Mouse (Mus musculus): ENCODE results near the gene Lmo7. TPM values are rescaled to one million over a fixed set of nuclear protein-coding genes. Genes with fewer than 3 reads are reported as not detected.

The Lmo7 gene
- total and polyA plus RNA-seq, 2 experiments from 2014 or later = 13.4 to 26.3 TPM

- H3K36me3 ChIP-seq (ENCODE audit: insufficient read depth) = no peaks in the 10 kb centered on the region
Observed at GRCm38 (mm10) chr14:101794553-101795177, 64.9 kb downstream of the Lmo7 start.

DNA sequence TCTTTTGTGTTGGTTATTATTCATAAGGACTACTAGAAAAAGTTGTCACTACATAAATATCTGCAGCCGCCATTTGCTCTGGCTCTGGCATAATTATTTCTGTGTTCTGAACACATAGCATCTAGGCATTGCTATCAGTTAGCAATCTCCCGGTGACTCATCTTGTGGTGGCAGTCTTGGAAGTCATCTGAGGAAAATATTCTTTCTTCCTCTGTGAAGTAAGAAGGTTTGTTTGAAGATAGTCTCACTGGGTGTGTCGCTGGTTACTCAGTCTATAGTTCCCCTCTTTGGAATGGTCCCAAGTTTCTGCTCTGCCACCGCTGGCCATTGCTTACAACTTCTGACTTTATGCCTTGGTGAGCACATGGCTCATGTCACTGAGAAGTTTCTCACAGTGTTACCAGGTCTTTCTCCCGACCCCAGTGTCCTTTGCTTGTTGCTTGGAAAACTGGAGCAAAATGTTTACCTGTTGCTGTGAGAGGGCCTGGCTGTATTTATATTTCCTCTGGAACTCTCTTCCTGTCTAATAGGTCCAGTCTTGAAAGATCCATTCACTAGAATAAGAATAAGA, 68.3 kb downstream of the Lmo7 start:
- no peak for TF ChIP-seq CTCF (IDR thresholded peaks at IDR 0.05; ENCODE audit: low read depth)
- DNase-seq (no peak), ATAC-seq (no peak)
- Histone ChIP-seq H3K9me3 (ENCODE audit: low read length) (no peaks in the 10 kb centered on the region), H3K4me3 (ENCODE audit: low read depth, low read length) (no peak overlapping the region), H3K36me3 (ENCODE audit: insufficient read depth) (no peaks in the 10 kb centered on the region), H3K4me2 (ENCODE audit: low read depth) (no peak overlapping the region), H3K27ac (ENCODE audit: low read depth, low read length) (no peak overlapping the region), H3K9ac (no peak overlapping the region), H3K27me3 (ENCODE audit: insufficient read depth, low read length) (no peaks in the 10 kb centered on the region), H3K4me1 (ENCODE audit: insufficient read depth) (0 out of 2 replicates have a peak, but pooled peaks cover 5% of the 10 kb centered on the region)
- 86% methylated on average over 5 of the region's 5 CpGs for WGBS

More at GRCm38 (mm10) chr14:101794553-101795177, 64.9 kb downstream of the Lmo7 start:
- ATAC-seq = no peak
- Histone ChIP-seq H3K27me3 (ENCODE audit: insufficient read depth, low read length) (no peaks in the 10 kb centered on the region), H3K27ac (ENCODE audit: low read depth, low read length) (no peak overlapping the region), H3K4me2 (ENCODE audit: low read depth) (no peak overlapping the region), H3K9ac (no peak overlapping the region), H3K4me3 (ENCODE audit: low read depth, low read length) (no peak overlapping the region), H3K4me1 (ENCODE audit: insufficient read depth) (no peaks in the 10 kb centered on the region), H3K9me3 (ENCODE audit: low read length) (no peaks in the 10 kb centered on the region)
- 93% methylated on average over 10 of the region's 10 CpGs for WGBS
- DNase-seq = no peak
- TF ChIP-seq CTCF (IDR thresholded peaks at IDR 0.05; ENCODE audit: low read depth) = no peak

DNA sequence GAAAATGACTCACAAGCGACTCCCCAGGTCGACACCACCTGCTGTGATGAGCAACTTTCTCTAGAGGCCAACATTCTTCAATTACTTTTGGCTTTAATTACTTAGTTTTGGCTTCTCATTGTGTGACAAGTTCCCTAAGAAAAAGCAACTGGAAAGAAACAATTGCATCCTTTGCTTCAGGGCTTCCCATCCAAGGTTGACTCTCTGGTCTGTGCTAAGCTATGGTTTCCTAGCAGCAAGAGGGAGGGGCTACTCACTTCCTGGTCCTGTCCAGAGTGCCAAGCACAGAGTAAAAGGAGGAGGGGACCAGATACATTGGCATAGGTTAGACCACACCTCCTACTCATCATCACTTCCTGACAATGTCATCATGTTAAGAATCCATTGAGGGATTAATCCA, 69.0 kb downstream of the Lmo7 start:
- Histone ChIP-seq H3K4me2 (ENCODE audit: low read depth) (no peak overlapping the region), H3K9ac (no peak overlapping the region), H3K27ac (ENCODE audit: low read depth, low read length) (no peak overlapping the region), H3K4me3 (ENCODE audit: low read depth, low read length) (no peak overlapping the region), H3K9me3 (ENCODE audit: low read length) (no peaks in the 10 kb centered on the region), H3K27me3 (ENCODE audit: insufficient read depth, low read length) (no peaks in the 10 kb centered on the region), H3K4me1 (ENCODE audit: insufficient read depth) (0 out of 2 replicates have a peak, but pooled peaks cover 5% of the 10 kb centered on the region), H3K36me3 (ENCODE audit: insufficient read depth) (no peaks in the 10 kb centered on the region)
- TF ChIP-seq CTCF (IDR thresholded peaks at IDR 0.05; ENCODE audit: low read depth) = no peak
- DNase-seq = no peak
- WGBS = 59% methylated on average over 2 of the region's 2 CpGs
- ATAC-seq = no peak

DNA sequence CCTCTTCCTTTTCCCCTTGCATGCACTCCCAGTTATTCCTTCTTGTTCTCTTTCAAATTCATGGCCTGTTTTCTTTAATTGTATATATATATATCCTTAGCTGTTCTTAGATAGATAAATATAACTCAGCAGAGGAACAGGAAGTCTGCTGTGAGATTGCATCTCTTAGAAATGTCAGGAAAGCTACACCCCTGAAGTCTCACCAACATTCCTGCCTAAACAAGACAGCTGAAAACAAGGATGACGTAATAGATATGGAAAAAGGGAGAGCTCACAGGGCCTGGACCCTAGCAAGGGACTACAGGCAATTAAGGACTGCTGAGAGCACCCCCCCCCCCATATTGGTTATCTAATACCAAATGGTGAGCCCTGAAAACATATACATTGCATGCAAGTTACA, 71.9 kb downstream of the Lmo7 start:
- Histone ChIP-seq H3K27ac (ENCODE audit: low read depth, low read length) (no peak overlapping the region), H3K4me2 (ENCODE audit: low read depth) (no peak overlapping the region), H3K4me1 (ENCODE audit: insufficient read depth) (0 out of 2 replicates have a peak, but pooled peaks cover 5% of the 10 kb centered on the region), H3K4me3 (ENCODE audit: low read depth, low read length) (no peak overlapping the region), H3K9ac (no peak overlapping the region), H3K9me3 (ENCODE audit: low read length) (no peaks in the 10 kb centered on the region), H3K27me3 (ENCODE audit: insufficient read depth, low read length) (no peaks in the 10 kb centered on the region), H3K36me3 (ENCODE audit: insufficient read depth) (no peaks in the 10 kb centered on the region)
- DNase-seq (no peak), ATAC-seq (no peak; the same call in 1 of the 2 replicates)
- 70% methylated on average over 1 of the region's 1 CpGs for WGBS
- TF ChIP-seq CTCF (IDR thresholded peaks at IDR 0.05; ENCODE audit: low read depth) = no peak

DNA sequence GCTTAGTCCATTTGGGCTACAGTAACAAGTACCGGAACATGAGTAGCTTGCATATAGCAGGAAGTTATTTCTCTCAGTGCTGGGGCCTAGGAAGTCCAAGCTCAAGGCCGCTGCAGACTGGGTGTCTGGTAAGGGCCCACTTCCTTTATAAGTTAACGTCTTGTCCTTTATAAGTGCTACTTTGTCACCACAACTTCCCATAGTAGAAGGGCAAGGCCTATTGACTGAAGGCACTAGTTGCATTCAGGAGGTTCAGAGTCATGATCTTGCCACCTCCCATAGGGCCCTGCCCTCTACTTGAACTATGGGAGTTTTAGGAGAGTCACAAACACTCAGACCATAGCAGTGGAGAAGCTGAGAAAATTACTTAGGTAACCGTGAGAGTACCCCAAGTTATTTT, 74.4 kb downstream of the Lmo7 start:
- DNase-seq (no peak), ATAC-seq (no peak)
- Histone ChIP-seq H3K9me3 (ENCODE audit: low read length) (no peaks in the 10 kb centered on the region), H3K36me3 (ENCODE audit: insufficient read depth) (no peaks in the 10 kb centered on the region), H3K27me3 (ENCODE audit: insufficient read depth, low read length) (no peaks in the 10 kb centered on the region), H3K9ac (no peak overlapping the region), H3K27ac (ENCODE audit: low read depth, low read length) (no peak overlapping the region), H3K4me1 (ENCODE audit: insufficient read depth) (0 out of 2 replicates have a peak, but pooled peaks cover 5% of the 10 kb centered on the region), H3K4me3 (ENCODE audit: low read depth, low read length) (no peak overlapping the region), H3K4me2 (ENCODE audit: low read depth) (no peak overlapping the region)
- 87% methylated on average over 4 of the region's 4 CpGs for WGBS
- TF ChIP-seq CTCF (IDR thresholded peaks at IDR 0.05; ENCODE audit: low read depth) = no peak

DNA sequence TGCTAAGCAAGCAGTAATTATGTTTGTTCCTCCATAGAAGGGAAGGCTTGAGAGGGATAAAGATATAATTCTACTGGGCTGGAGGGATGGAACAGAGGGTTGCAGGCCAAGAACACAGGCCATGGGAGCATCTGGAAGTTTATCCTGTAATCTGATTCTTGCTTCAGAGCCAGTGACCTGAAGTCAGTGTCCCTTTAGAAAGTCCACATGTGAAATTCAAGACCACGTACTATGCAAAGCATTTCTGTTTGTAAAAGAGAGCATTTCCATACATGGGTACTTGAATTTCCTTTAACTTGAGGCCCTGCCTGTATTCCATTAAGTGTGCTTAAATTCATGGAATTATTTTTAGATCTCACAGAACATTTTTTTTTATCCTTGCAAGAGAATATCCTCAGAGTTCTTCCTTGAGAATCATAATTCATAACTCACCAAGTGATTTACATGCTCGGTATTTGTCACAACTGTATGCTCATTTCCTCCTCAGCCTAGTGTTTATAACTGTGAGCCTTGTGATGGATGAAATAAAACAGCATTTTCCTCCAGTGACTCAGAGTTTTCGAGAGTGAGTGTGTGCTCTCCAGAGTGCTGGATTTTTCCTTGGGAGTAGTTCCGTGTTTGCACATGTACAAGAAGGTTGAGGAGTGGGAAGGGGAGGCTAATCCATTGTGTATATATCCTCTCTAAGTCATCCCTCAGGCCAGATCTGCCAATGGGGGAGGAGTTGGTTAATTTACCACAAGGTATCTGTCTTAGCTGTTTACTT, 75.0 kb downstream of the Lmo7 start:
- 78% methylated on average over 4 of the region's 4 CpGs for WGBS
- Histone ChIP-seq H3K36me3 (ENCODE audit: insufficient read depth) (no peaks in the 10 kb centered on the region), H3K4me2 (ENCODE audit: low read depth) (no peak overlapping the region), H3K4me3 (ENCODE audit: low read depth, low read length) (no peak overlapping the region), H3K27ac (ENCODE audit: low read depth, low read length) (no peak overlapping the region), H3K9me3 (ENCODE audit: low read length) (no peaks in the 10 kb centered on the region), H3K27me3 (ENCODE audit: insufficient read depth, low read length) (no peaks in the 10 kb centered on the region), H3K9ac (no peak overlapping the region), H3K4me1 (ENCODE audit: insufficient read depth) (0 out of 2 replicates have a peak, but pooled peaks cover 5% of the 10 kb centered on the region)
- ATAC-seq (no peak), DNase-seq (no peak)
- TF ChIP-seq CTCF (IDR thresholded peaks at IDR 0.05; ENCODE audit: low read depth) = no peak

DNA sequence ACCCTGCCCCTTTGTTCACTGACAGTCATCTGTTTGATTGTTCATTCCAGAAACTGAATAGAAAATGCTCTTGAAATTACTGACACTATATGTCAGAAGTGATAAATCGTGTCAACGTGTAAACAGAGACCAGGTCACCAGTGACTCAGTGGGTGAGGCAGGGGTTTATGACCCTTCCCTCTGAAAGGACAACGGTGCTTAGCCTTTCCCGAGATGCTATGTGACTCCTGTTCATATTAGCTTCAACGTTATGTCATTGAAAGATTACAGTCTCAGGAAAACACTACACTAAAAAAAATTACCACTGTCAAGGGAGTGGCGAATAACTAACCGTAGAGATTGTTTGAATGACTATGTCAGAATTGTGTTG, 75.6 kb downstream of the Lmo7 start:
- Histone ChIP-seq H3K4me1 (ENCODE audit: insufficient read depth) (0 out of 2 replicates have a peak, but pooled peaks cover 5% of the 10 kb centered on the region), H3K36me3 (ENCODE audit: insufficient read depth) (no peaks in the 10 kb centered on the region), H3K27me3 (ENCODE audit: insufficient read depth, low read length) (no peaks in the 10 kb centered on the region), H3K27ac (ENCODE audit: low read depth, low read length) (no peak overlapping the region), H3K4me2 (ENCODE audit: low read depth) (no peak overlapping the region), H3K4me3 (ENCODE audit: low read depth, low read length) (no peak overlapping the region), H3K9me3 (ENCODE audit: low read length) (no peaks in the 10 kb centered on the region), H3K9ac (no peak overlapping the region)
- no peak for TF ChIP-seq CTCF (IDR thresholded peaks at IDR 0.05; ENCODE audit: low read depth)
- 88% methylated on average over 7 of the region's 7 CpGs for WGBS
- DNase-seq (no peak), ATAC-seq (no peak)
